Mouse (Mus musculus): ENCODE measurements around the gene Cdh12. TPM values are rescaled to one million over a fixed set of nuclear protein-coding genes. Genes with fewer than 3 reads are reported as not detected.

Cdh12 gene
- polyA plus RNA-seq, 1 experiment from 2014 or later: 0.05 TPM

- Histone ChIP-seq H3K27me3 (replicated peaks) (no peaks in the 10 kb centered on the region), H3K4me1 (replicated peaks) (no peaks in the 10 kb centered on the region; the same call in 1 of the 2 replicates), H3K9ac (no peak overlapping the region), H3K4me2 (no peak overlapping the region), H3K9me3 (replicated peaks) (no peaks in the 10 kb centered on the region), H3K36me3 (no peaks in the 10 kb centered on the region), H3K27ac (ENCODE audit: poor library complexity, severe bottlenecking) (no peak overlapping the region), H3K4me3 (no peak overlapping the region)
- no peak for ATAC-seq (ENCODE audit: insufficient number of reproducible peaks, low FRiP score)
- WGBS: 45% methylated on average over 3 of the region's 3 CpGs
These were observed 453.5 kb downstream of the Cdh12 start for GRCm38 (mm10) chr15:20902568-20902967.

DNA sequence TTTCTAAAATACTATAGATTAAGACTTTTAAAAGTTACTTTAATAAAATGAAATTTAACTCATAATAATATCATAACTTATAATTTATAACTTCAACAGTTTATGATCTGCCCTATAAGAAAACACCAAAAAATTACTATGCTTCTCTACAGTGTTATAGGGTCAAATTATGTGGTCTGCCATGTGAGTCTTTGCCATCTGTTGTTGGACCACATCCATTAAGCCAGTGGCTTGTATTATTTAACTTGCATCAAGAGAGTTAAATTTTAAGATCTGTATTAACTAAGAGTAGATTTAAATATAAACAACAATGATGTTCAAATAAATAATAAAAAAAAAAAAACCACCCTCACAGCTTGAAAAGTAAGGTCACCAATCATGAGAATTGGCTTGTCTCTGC, 479.2 kb downstream of the Cdh12 start:
- Histone ChIP-seq H3K27me3 (replicated peaks) (no peaks in the 10 kb centered on the region), H3K27ac (ENCODE audit: poor library complexity, severe bottlenecking) (no peak overlapping the region), H3K4me3 (no peak overlapping the region), H3K9ac (no peak overlapping the region), H3K9me3 (replicated peaks) (no peaks in the 10 kb centered on the region), H3K36me3 (no peaks in the 10 kb centered on the region), H3K4me1 (replicated peaks) (no peaks in the 10 kb centered on the region), H3K4me2 (no peak overlapping the region)
- no peak for ATAC-seq (ENCODE audit: insufficient number of reproducible peaks, low FRiP score)

DNA sequence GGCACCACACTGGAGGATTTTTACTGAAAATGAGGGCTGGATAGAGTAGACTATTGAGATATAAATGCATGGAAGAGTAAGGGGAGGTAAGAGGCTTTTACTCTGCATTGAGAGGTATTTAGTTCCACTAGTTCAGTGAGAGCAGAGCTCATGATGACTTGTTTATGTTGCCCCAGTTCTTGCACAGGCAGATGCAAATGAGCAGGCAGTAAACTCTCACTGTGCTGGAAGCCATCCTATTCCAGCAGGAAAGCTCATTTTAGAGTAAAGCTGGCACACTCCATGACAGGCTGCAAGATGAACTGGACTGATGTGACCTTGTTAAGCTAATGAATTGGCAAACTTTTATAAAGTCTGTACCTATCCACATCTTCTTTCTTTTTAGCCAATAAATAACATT, 494.9 kb downstream of the Cdh12 start:
- Histone ChIP-seq H3K9me3 (replicated peaks) (no peaks in the 10 kb centered on the region), H3K4me1 (replicated peaks) (no peaks in the 10 kb centered on the region), H3K9ac (no peak overlapping the region), H3K27me3 (replicated peaks) (no peaks in the 10 kb centered on the region), H3K4me3 (no peak overlapping the region), H3K36me3 (no peaks in the 10 kb centered on the region), H3K27ac (ENCODE audit: poor library complexity, severe bottlenecking) (no peak overlapping the region), H3K4me2 (no peak overlapping the region)
- ATAC-seq (ENCODE audit: insufficient number of reproducible peaks, low FRiP score): no peak

GRCm38 (mm10) chr15:20967463-20967862, 518.4 kb downstream of the Cdh12 start:
- H3K4me2 ChIP-seq: no peak overlapping the region
- H3K4me3 ChIP-seq: no peak overlapping the region
- H3K9me3 ChIP-seq (replicated peaks): no peaks in the 10 kb centered on the region
- ATAC-seq (ENCODE audit: insufficient number of reproducible peaks, low FRiP score): no peak
- no peak overlapping the region for H3K27ac ChIP-seq (ENCODE audit: poor library complexity, severe bottlenecking)
- no peaks in the 10 kb centered on the region for H3K36me3 ChIP-seq
- 64% methylated on average over 2 of the region's 2 CpGs for WGBS
- no peaks in the 10 kb centered on the region for H3K4me1 ChIP-seq (replicated peaks)
- H3K27me3 ChIP-seq (replicated peaks): no peaks in the 10 kb centered on the region
- no peak overlapping the region for H3K9ac ChIP-seq

DNA sequence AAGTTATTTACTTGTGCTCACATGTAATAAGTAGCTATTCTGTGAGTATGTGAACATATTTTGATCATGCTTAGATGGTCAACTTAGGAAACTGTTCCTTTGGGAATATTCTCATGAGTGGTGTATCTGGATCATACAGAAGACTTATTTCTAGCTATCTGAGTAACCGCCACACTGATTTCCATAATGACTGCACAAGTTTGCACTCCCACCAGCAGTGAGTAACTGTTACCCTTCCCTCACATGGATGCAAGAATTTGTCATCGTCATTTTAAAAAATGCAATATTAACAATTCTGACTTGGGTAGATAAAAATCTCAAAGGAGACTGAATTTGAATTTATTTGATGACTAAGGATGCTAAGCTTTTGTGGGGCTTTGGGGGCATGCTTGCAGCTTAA, 522.0 kb downstream of the Cdh12 start:
- ATAC-seq (ENCODE audit: insufficient number of reproducible peaks, low FRiP score): no peak
- no peaks in the 10 kb centered on the region for H3K36me3 ChIP-seq
- no peaks in the 10 kb centered on the region for H3K4me1 ChIP-seq (replicated peaks)
- WGBS: 82% methylated on average over 2 of the region's 2 CpGs
- H3K4me3 ChIP-seq: no peak overlapping the region
- no peaks in the 10 kb centered on the region for H3K27me3 ChIP-seq (replicated peaks)
- no peak overlapping the region for H3K4me2 ChIP-seq
- H3K9ac ChIP-seq: no peak overlapping the region
- no peak overlapping the region for H3K27ac ChIP-seq (ENCODE audit: poor library complexity, severe bottlenecking)
- H3K9me3 ChIP-seq (replicated peaks): no peaks in the 10 kb centered on the region

DNA sequence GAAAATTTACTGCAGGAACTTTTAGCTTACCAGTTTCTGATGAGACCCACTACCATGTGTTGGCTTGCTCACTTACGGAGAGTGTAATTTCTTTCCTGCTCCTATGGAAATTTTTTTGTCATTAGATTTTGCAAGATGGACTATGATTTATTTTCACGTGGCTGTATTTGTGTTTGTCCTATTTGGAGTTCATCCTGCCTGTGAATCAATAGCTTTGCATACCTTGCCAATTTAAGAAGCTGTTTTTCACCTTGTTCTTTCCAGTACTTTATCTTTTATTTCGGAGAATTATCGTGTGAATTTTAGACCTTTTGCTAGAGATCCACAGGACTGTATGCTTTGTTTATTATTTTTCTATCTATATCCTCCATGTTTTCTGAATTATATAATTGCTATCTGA, 551.5 kb downstream of the Cdh12 start:
- no peak overlapping the region for H3K4me2 ChIP-seq
- no peak for ATAC-seq (ENCODE audit: insufficient number of reproducible peaks, low FRiP score)
- no peak overlapping the region for H3K27ac ChIP-seq (ENCODE audit: poor library complexity, severe bottlenecking)
- no peak overlapping the region for H3K4me3 ChIP-seq
- no peaks in the 10 kb centered on the region for H3K27me3 ChIP-seq (replicated peaks)
- no peaks in the 10 kb centered on the region for H3K4me1 ChIP-seq (replicated peaks)
- no peaks in the 10 kb centered on the region for H3K36me3 ChIP-seq
- 74% methylated on average over 4 of the region's 4 CpGs for WGBS
- H3K9ac ChIP-seq: no peak overlapping the region
- H3K9me3 ChIP-seq (replicated peaks): no peaks in the 10 kb centered on the region

DNA sequence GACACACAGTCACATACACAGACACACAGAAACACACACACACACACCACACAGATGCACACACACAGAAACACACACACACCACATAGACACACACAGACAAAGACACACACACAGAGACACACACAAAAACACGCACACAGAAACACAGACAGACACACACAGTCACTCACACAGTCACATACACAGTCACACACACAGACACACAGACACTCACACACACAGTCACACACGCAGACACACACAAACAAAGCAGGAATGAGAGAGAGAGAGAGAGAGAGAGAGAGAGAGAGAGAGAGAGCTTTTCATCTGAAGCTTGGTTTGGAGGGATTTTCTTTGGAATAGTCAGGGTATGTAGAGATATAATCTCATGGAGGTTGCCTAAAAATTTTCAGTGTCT, 558.9 kb downstream of the Cdh12 start:
- 70% methylated on average over 2 of the region's 2 CpGs for WGBS
- Histone ChIP-seq H3K4me2 (no peak overlapping the region), H3K27me3 (replicated peaks) (no peaks in the 10 kb centered on the region), H3K9ac (no peak overlapping the region), H3K36me3 (no peaks in the 10 kb centered on the region), H3K4me1 (replicated peaks) (no peaks in the 10 kb centered on the region), H3K27ac (ENCODE audit: poor library complexity, severe bottlenecking) (no peak overlapping the region), H3K4me3 (no peak overlapping the region), H3K9me3 (replicated peaks) (no peaks in the 10 kb centered on the region)
- ATAC-seq (ENCODE audit: insufficient number of reproducible peaks, low FRiP score): no peak

GRCm38 (mm10) chr15:21008487-21008886, 559.4 kb downstream of the Cdh12 start:
- whole genome bisulfite sequencing: 53% methylated on average over 1 of the region's 1 CpGs
- Histone ChIP-seq H3K36me3 (no peaks in the 10 kb centered on the region), H3K27me3 (replicated peaks) (no peaks in the 10 kb centered on the region), H3K4me1 (replicated peaks) (no peaks in the 10 kb centered on the region), H3K9ac (no peak overlapping the region), H3K27ac (ENCODE audit: poor library complexity, severe bottlenecking) (no peak overlapping the region), H3K4me2 (no peak overlapping the region), H3K4me3 (no peak overlapping the region), H3K9me3 (replicated peaks) (no peaks in the 10 kb centered on the region)
- no peak for ATAC-seq (ENCODE audit: insufficient number of reproducible peaks, low FRiP score)

- H3K27me3 ChIP-seq (replicated peaks): no peaks in the 10 kb centered on the region
- ATAC-seq (ENCODE audit: insufficient number of reproducible peaks, low FRiP score): no peak
- H3K9ac ChIP-seq: no peak overlapping the region
- H3K36me3 ChIP-seq: no peaks in the 10 kb centered on the region
- H3K4me2 ChIP-seq: no peak overlapping the region
- no peaks in the 10 kb centered on the region for H3K4me1 ChIP-seq (replicated peaks)
- no peaks in the 10 kb centered on the region for H3K9me3 ChIP-seq (replicated peaks)
- 65% methylated on average over 3 of the region's 3 CpGs for WGBS
- H3K4me3 ChIP-seq: no peak overlapping the region
- no peak overlapping the region for H3K27ac ChIP-seq (ENCODE audit: poor library complexity, severe bottlenecking)
These were observed 559.9 kb downstream of the Cdh12 start for GRCm38 (mm10) chr15:21008969-21009368.

GRCm38 (mm10) chr15:21063683-21064082, 614.6 kb downstream of the Cdh12 start:
- WGBS: 76% methylated on average over 1 of the region's 1 CpGs
- Histone ChIP-seq H3K27me3 (replicated peaks) (no peaks in the 10 kb centered on the region), H3K4me2 (no peak overlapping the region), H3K9ac (no peak overlapping the region), H3K36me3 (no peaks in the 10 kb centered on the region), H3K4me3 (no peak overlapping the region), H3K9me3 (replicated peaks) (no peaks in the 10 kb centered on the region), H3K4me1 (replicated peaks) (no peaks in the 10 kb centered on the region), H3K27ac (ENCODE audit: poor library complexity, severe bottlenecking) (no peak overlapping the region)
- ATAC-seq (ENCODE audit: insufficient number of reproducible peaks, low FRiP score): no peak

- H3K4me2 ChIP-seq: no peak overlapping the region
- no peak for ATAC-seq (ENCODE audit: insufficient number of reproducible peaks, low FRiP score)
- 72% methylated on average over 2 of the region's 2 CpGs for WGBS
- no peak overlapping the region for H3K27ac ChIP-seq (ENCODE audit: poor library complexity, severe bottlenecking)
- no peaks in the 10 kb centered on the region for H3K36me3 ChIP-seq
- H3K27me3 ChIP-seq (replicated peaks): no peaks in the 10 kb centered on the region
- H3K9ac ChIP-seq: no peak overlapping the region
- no peak overlapping the region for H3K4me3 ChIP-seq
- H3K9me3 ChIP-seq (replicated peaks): no peaks in the 10 kb centered on the region
- no peaks in the 10 kb centered on the region for H3K4me1 ChIP-seq (replicated peaks)
These were observed 620.2 kb downstream of the Cdh12 start for GRCm38 (mm10) chr15:21069264-21069663.

DNA sequence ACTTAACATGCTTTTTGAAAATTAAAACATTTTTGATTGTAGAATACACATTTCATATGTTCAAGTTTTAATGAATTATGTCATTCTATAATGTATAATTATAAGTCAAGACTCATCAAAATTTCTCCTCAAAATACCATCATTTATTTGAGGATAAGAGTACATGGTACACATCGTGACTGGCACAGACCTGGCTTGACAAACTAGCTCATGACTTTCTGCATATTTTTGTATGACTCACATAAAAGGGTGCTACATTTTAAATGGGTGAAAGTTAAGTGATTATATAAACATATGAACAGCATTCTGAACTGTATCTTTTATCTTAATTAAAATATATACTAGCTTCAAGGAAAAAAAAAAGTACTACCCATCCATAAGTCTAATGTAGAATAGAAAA, 643.8 kb downstream of the Cdh12 start:
- Histone ChIP-seq H3K4me2 (no peak overlapping the region), H3K9ac (no peak overlapping the region), H3K27me3 (replicated peaks) (no peaks in the 10 kb centered on the region), H3K4me3 (no peak overlapping the region), H3K27ac (ENCODE audit: poor library complexity, severe bottlenecking) (no peak overlapping the region), H3K36me3 (no peaks in the 10 kb centered on the region), H3K4me1 (replicated peaks) (no peaks in the 10 kb centered on the region), H3K9me3 (replicated peaks) (no peaks in the 10 kb centered on the region)
- 82% methylated on average over 1 of the region's 1 CpGs for WGBS
- ATAC-seq (ENCODE audit: insufficient number of reproducible peaks, low FRiP score): no peak
